Mouse (Mus musculus): ENCODE measurements around the gene Lfng. TPM values are rescaled to one million over a fixed set of nuclear protein-coding genes. Genes with fewer than 3 reads are reported as not detected.

Gene Lfng
- polyA plus RNA-seq, 1 experiment from 2014 or later = 15.4 TPM

DNA sequence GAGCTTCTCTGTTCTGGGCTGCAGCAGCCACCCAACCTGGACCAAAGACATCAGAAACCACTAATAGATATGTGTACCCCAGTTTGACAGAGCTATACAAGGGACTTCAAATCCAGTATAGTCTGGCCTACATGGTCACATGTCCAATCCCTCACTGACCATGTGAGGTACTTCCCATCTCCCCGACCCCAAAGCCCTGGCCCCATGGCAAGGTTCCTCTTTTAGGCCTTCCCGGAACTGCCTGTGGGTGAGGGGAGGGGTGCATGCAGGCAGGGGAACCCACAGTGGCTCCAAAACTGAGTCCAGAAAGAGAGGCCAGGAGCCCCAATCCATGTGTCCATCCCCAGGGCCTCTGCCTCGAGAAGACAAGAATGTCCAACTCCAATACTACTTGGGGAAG is 35.0 kb downstream of the Lfng start:
- 72% methylated on average over 3 of the region's 3 CpGs for WGBS
- H3K4me1 ChIP-seq (replicated peaks; ENCODE audit: control insufficient read depth, insufficient read depth, low read length) = peaks cover 40% of the 10 kb centered on the region

DNA sequence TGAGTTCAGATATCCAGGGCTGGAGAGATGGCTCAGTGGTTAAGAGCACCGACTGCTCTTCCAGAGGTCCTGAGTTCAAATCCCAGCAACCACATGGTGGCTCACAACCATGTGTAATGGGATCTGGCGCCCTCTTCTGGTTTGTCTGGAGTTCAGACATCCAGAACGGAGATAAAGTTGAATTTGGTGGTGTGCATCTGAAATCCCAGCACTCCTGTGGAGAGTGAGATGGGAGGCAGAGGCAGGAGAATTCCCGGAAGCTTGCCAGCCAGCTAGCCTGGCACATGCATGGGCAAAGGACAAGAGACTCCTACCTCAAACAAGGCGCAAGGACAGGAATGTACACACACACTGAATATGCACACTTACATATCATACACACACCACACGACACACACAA is 37.1 kb downstream of the Lfng start:
- H3K4me3 ChIP-seq (ENCODE audit: low read depth, low read length) = no peak overlapping the region
- H3K9me3 ChIP-seq (ENCODE audit: control insufficient read depth, low read length) = no peaks in the 10 kb centered on the region
- H3K27me3 ChIP-seq (replicated peaks; ENCODE audit: control insufficient read depth, insufficient read depth, low read length) = no peaks in the 10 kb centered on the region
- ATAC-seq (replicated peaks; ENCODE audit: low FRiP score, low TSS enrichment, low read depth) = no peak
- no peak overlapping the region for H3K27ac ChIP-seq (ENCODE audit: low read depth)
- H3K4me1 ChIP-seq (replicated peaks; ENCODE audit: control insufficient read depth, insufficient read depth, low read length) = peaks cover 47% of the 10 kb centered on the region
- 94% methylated on average over 6 of the region's 6 CpGs for WGBS
- no peak overlapping the region for H3K9ac ChIP-seq (ENCODE audit: low read length)
- no peak overlapping the region for H3K4me2 ChIP-seq (ENCODE audit: low read length)
- H3K36me3 ChIP-seq (ENCODE audit: control insufficient read depth, insufficient read depth, low read length) = peaks cover 24% of the 10 kb centered on the region
- DNase-seq (ENCODE audit: low spot score) = no peak

More for the DNA sequence above, 35.0 kb downstream of the Lfng start:
- Histone ChIP-seq H3K4me2 (ENCODE audit: low read length) (no peak overlapping the region), H3K36me3 (ENCODE audit: control insufficient read depth, insufficient read depth, low read length) (peaks cover 43% of the 10 kb centered on the region), H3K27ac (ENCODE audit: low read depth) (0 out of 2 replicates have a peak overlapping the region, but pooled peaks have one; percentile 30), H3K9me3 (ENCODE audit: control insufficient read depth, low read length) (no peaks in the 10 kb centered on the region), H3K4me3 (ENCODE audit: low read depth, low read length) (no peak overlapping the region), H3K9ac (ENCODE audit: low read length) (no peak overlapping the region), H3K27me3 (replicated peaks; ENCODE audit: control insufficient read depth, insufficient read depth, low read length) (no peaks in the 10 kb centered on the region)
- no peak for DNase-seq (ENCODE audit: low spot score)
- no peak for ATAC-seq (replicated peaks; ENCODE audit: low FRiP score, low TSS enrichment, low read depth)

DNA sequence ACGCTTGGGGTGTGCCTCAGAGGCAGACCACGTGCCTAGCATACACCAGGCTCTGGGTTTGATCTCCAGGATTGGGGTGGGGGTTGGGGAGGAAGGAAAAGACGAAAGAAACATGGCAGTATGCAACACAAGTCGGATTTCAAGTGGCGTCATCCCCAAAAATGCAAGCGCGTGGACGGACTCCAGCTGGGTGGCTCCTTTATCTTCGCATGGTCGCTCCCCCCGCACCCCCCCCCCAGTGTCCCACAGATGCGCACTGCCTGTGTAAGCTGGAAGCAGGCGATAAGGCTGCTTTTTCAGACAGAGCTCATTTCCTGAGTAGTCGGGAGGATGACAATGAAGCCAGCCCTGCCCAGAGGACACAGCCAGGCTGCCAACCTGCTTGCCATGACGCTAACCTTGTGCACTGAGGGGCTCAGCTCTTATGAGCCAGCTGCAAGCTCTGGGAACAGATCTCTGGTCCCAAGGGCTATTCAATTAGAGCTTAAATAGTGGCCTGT is 37.6 kb downstream of the Lfng start:
- ATAC-seq (replicated peaks; ENCODE audit: low FRiP score, low TSS enrichment, low read depth) (no peak), DNase-seq (ENCODE audit: low spot score) (no peak)
- Histone ChIP-seq H3K9me3 (ENCODE audit: control insufficient read depth, low read length) (no peaks in the 10 kb centered on the region), H3K27me3 (replicated peaks; ENCODE audit: control insufficient read depth, insufficient read depth, low read length) (no peaks in the 10 kb centered on the region), H3K4me3 (ENCODE audit: low read depth, low read length) (no peak overlapping the region), H3K4me1 (replicated peaks; ENCODE audit: control insufficient read depth, insufficient read depth, low read length) (peaks cover 52% of the 10 kb centered on the region), H3K36me3 (ENCODE audit: control insufficient read depth, insufficient read depth, low read length) (peaks cover 19% of the 10 kb centered on the region), H3K4me2 (ENCODE audit: low read length) (no peak overlapping the region), H3K9ac (ENCODE audit: low read length) (no peak overlapping the region), H3K27ac (ENCODE audit: low read depth) (no peak overlapping the region)
- 73% methylated on average over 15 of the region's 15 CpGs for WGBS

DNA sequence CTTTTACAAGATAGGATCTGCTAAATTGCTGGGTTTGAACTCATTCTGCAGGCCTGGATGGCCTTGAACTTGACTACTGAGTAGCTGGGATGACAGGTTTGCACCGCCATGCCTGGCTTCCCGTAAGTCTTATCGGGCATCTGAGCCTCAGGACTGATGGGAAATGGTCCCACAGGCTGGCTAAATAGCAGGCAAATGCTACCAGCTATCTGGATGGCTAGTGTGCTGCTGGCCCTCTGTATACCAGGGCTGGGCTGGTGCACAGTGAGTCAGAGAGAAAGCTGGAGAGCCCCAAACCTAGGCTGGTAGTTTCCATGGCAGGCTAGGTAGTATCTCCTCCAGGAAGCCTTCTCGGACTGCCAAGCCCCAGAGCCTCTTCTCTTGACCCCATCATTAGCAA is 38.3 kb downstream of the Lfng start:
- Histone ChIP-seq H3K4me1 (replicated peaks; ENCODE audit: control insufficient read depth, insufficient read depth, low read length) (peaks cover 54% of the 10 kb centered on the region), H3K27ac (ENCODE audit: low read depth) (no peak overlapping the region)
- ATAC-seq (replicated peaks; ENCODE audit: low FRiP score, low TSS enrichment, low read depth) = no peak

DNA sequence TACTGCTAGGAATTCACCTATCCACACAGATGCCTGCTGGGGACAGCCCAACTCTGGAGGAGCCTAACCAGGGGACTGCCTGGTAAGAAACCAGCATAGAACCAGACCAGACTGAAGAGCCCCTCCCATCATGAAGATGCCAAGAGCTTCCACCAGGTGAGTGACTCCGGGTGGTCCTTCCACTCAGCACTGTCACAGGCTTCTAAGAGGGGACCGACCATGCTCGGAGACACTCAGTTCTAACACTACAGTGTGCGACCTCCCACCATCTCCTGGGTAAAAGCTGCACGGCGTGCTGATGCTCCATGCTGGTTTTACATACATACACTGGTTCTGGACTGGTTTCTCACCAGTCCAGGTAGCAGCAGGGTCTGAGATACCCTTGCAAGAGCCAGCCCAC is 39.1 kb downstream of the Lfng start:
- Histone ChIP-seq H3K36me3 (ENCODE audit: control insufficient read depth, insufficient read depth, low read length) (peaks cover 16% of the 10 kb centered on the region; the same call in 1 of the 2 replicates), H3K4me2 (ENCODE audit: low read length) (peak overlapping the region; percentile 93; the same call in 1 of the 2 replicates), H3K9me3 (ENCODE audit: control insufficient read depth, low read length) (no peaks in the 10 kb centered on the region), H3K9ac (ENCODE audit: low read length) (no peak overlapping the region), H3K4me1 (replicated peaks; ENCODE audit: control insufficient read depth, insufficient read depth, low read length) (peaks cover 50% of the 10 kb centered on the region), H3K27me3 (replicated peaks; ENCODE audit: control insufficient read depth, insufficient read depth, low read length) (no peaks in the 10 kb centered on the region), H3K4me3 (ENCODE audit: low read depth, low read length) (no peak overlapping the region), H3K27ac (ENCODE audit: low read depth) (no peak overlapping the region)
- no peak for ATAC-seq (replicated peaks; ENCODE audit: low FRiP score, low TSS enrichment, low read depth)
- DNase-seq (ENCODE audit: low spot score) = no peak
- 94% methylated on average over 6 of the region's 6 CpGs for WGBS

More for the DNA sequence above, 38.3 kb downstream of the Lfng start:
- Histone ChIP-seq H3K4me2 (ENCODE audit: low read length) (no peak overlapping the region), H3K36me3 (ENCODE audit: control insufficient read depth, insufficient read depth, low read length) (peaks cover 16% of the 10 kb centered on the region; the same call in 1 of the 2 replicates), H3K9ac (ENCODE audit: low read length) (no peak overlapping the region), H3K4me3 (ENCODE audit: low read depth, low read length) (no peak overlapping the region), H3K27me3 (replicated peaks; ENCODE audit: control insufficient read depth, insufficient read depth, low read length) (no peaks in the 10 kb centered on the region), H3K9me3 (ENCODE audit: control insufficient read depth, low read length) (no peaks in the 10 kb centered on the region)
- no peak for DNase-seq (ENCODE audit: low spot score)
- 89% methylated on average over 4 of the region's 4 CpGs for WGBS

DNA sequence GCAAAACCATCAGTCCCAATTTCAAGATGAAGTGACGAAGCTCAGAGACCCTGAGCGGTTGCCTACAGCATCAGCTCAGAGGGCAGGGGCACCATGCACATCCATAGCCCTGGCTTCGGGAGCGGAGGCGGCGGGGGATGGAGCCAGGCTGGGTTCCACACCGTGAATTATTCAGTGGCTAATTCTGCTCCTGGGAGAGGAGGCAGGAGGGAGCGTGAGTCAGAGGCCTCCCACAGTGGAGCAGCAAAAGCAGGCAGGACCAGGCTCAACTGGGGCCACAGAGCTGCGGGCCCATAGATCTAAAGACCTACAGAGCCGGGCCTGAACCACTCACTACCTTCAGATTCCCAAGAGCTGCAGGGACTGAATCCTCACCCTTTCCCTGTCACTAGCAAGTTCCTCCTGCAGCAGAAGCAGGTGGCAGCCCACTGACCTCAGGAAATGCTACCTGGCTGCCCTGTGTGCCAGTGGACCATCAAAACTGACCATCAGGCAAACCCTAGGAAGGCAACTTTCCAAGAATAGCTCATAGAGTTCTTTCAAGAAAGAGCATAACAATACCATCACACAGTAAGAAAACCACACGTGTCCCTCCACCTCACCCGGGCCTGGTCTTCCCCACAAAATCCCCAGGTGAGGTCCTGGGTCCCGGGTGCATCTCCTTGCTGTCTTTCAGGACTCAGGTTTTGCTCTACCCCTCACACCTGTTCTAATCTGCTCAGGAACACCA is 40.1 kb downstream of the Lfng start:
- Histone ChIP-seq H3K9ac (ENCODE audit: low read length) (peak overlapping the region; percentile 92), H3K9me3 (ENCODE audit: control insufficient read depth, low read length) (no peaks in the 10 kb centered on the region), H3K27me3 (replicated peaks; ENCODE audit: control insufficient read depth, insufficient read depth, low read length) (no peaks in the 10 kb centered on the region), H3K27ac (ENCODE audit: low read depth) (0 out of 2 replicates have a peak overlapping the region, but pooled peaks have one; percentile 87), H3K4me3 (ENCODE audit: low read depth, low read length) (peak overlapping the region; percentile 69), H3K4me1 (replicated peaks; ENCODE audit: control insufficient read depth, insufficient read depth, low read length) (peaks cover 40% of the 10 kb centered on the region), H3K36me3 (ENCODE audit: control insufficient read depth, insufficient read depth, low read length) (peaks cover 16% of the 10 kb centered on the region; the same call in 1 of the 2 replicates), H3K4me2 (ENCODE audit: low read length) (peak overlapping the region; percentile 93)
- WGBS = 56% methylated on average over 13 of the region's 13 CpGs
- ATAC-seq (replicated peaks; ENCODE audit: low FRiP score, low TSS enrichment, low read depth) = no peak
- DNase-seq (ENCODE audit: low spot score) = no peak

DNA sequence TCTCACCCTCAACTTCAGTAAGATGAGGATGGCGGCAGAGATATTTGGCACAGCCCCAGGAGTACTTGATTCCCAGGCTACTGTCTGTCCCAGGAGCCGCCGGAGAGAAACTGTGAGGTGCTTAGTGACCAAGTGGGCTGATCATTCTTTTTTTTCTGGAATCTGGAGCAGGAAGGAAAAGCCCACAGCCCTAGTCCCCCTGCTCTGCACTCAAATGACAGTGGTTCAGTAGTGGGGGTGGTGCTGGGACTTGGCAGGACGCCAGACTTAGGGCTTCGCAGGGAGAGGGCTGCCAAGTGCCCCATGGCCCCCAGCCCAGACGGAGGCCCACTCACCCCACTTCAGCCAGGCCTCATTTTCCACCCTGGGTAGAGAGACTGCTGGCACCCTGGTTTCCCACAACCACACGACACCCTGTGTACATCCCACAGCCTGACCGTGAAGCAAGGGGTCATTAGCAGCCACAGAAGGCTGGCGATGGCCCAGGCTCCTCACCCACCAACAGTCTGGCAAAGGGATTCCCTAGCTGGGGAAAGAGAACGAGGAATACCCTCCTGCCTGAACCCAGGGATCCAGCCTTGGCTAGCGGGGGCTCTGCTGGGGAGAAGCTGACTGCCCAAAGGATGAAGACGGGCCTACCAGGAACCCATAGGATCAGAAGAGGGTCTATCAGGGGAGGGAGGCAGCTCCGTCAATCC is 40.9 kb downstream of the Lfng start:
- peak; percentile 80 for DNase-seq (ENCODE audit: low spot score)
- Histone ChIP-seq H3K4me2 (ENCODE audit: low read length) (peak overlapping the region; percentile 93), H3K4me3 (ENCODE audit: low read depth, low read length) (peak overlapping the region; percentile 69), H3K27ac (ENCODE audit: low read depth) (peak overlapping the region; percentile 87), H3K36me3 (ENCODE audit: control insufficient read depth, insufficient read depth, low read length) (peaks cover 14% of the 10 kb centered on the region; the same call in 1 of the 2 replicates), H3K4me1 (replicated peaks; ENCODE audit: control insufficient read depth, insufficient read depth, low read length) (peaks cover 41% of the 10 kb centered on the region), H3K9me3 (ENCODE audit: control insufficient read depth, low read length) (no peaks in the 10 kb centered on the region), H3K9ac (ENCODE audit: low read length) (peak overlapping the region; percentile 92), H3K27me3 (replicated peaks; ENCODE audit: control insufficient read depth, insufficient read depth, low read length) (no peaks in the 10 kb centered on the region)
- ATAC-seq (replicated peaks; ENCODE audit: low FRiP score, low TSS enrichment, low read depth) = peak; percentile 23; the same call in 1 of the 2 replicates
- 2% methylated on average over 13 of the region's 13 CpGs for WGBS

DNA sequence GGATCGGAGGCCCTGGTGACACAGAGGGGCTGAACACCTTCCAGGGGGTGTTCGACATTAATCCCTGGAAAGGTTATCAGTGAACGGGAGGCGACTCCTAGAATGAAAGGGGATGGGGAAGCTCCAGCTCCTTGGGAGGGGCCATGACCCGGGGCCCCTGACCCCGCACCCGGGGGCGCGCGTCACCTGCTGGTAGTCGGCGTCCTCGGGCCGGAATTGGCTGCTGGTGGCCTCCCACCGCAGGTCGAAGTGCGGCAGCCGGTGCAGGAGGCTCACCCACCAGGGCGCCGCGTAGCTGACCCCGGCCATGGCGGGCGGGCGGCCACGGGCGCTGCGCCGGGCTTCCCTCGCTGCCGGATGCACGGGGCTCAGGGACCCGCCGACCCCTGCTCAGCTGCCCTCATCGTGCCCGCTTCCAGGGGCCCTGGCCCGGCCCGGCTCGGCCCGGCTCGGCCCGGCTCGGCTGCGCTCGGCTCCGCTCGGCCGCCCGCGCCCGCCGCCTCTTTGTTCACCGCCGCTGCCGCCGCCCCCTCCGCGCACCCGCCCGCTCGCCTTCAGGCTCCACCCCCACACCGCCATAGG is 41.5 kb downstream of the Lfng start, which contains the start of gene Ttyh3:
Gene Ttyh3 (minus strand): TSS at position 513 of the 582 bp plus-strand sequence.
- 2% methylated on average over 51 of the region's 62 CpGs for WGBS
- Histone ChIP-seq H3K4me1 (replicated peaks; ENCODE audit: control insufficient read depth, insufficient read depth, low read length) (peaks cover 41% of the 10 kb centered on the region), H3K4me3 (ENCODE audit: low read depth, low read length) (peak within 1 kb of the TSS; percentile 69), H3K4me2 (ENCODE audit: low read length) (peak within 1 kb of the TSS; percentile 93), H3K9me3 (ENCODE audit: control insufficient read depth, low read length) (no peaks in the 10 kb centered on the region), H3K9ac (ENCODE audit: low read length) (peak within 1 kb of the TSS; percentile 92), H3K27me3 (replicated peaks; ENCODE audit: control insufficient read depth, insufficient read depth, low read length) (no peaks in the 10 kb centered on the region), H3K36me3 (ENCODE audit: control insufficient read depth, insufficient read depth, low read length) (peaks cover 8% of the 10 kb centered on the region; the same call in 1 of the 2 replicates), H3K27ac (ENCODE audit: low read depth) (peak within 1 kb of the TSS; percentile 87)
- ATAC-seq (replicated peaks; ENCODE audit: low FRiP score, low TSS enrichment, low read depth) (peak; percentile 17; the same call in 1 of the 2 replicates), DNase-seq (ENCODE audit: low spot score) (no peak)

Data from intestine, embryonic 14.5 days (tissue).